Mouse (Mus musculus) liver, embryonic 16.5 days (tissue): ENCODE results near the gene Inava. TPM values are rescaled to one million over a fixed set of nuclear protein-coding genes. Genes with fewer than 3 reads are reported as not detected.

Experiments used
- polyA plus RNA-seq: library from polyadenylated mRNA; unstranded; fragments of >200 nt; fragmentation: Nextera tagmentation; extraction: Ambion mirVana; gene quantifications from 2 replicates; pipeline ENCODE4 v1.2.1, GENCODE M21; 2015

Inava gene
- polyA plus RNA-seq, 1 experiment from 2014 or later: 0.44 TPM

Other genes with a start within 250 kb of the Inava start
- gene Igfn1, start 227.9 kb downstream of the Inava start, polyA plus RNA-seq: not detected in 2 replicates
- gene Tmem9, start 226.1 kb downstream of the Inava start, polyA plus RNA-seq: 92.9 and 94.4 TPM in 2 replicates
- not detected in 2 replicates for gene Ascl5, start 183.5 kb downstream of the Inava start, polyA plus RNA-seq
- 0.15 and 0.60 TPM in 2 replicates for gene Cacna1s, start 181.5 kb downstream of the Inava start, polyA plus RNA-seq
- 1.3 TPM in 2 replicates for gene Kif21b, start 102.9 kb downstream of the Inava start, polyA plus RNA-seq
- gene Mroh3, start 21.4 kb downstream of the Inava start, polyA plus RNA-seq: not detected in 2 replicates
- gene Gpr25, start 26.6 kb upstream of the Inava start, polyA plus RNA-seq: not detected in 2 replicates
- gene Camsap2, start 111.8 kb upstream of the Inava start, polyA plus RNA-seq: 5.1 and 5.8 TPM in 2 replicates
- 4.5 and 5.2 TPM in 2 replicates for gene Ddx59, start 181.0 kb upstream of the Inava start, polyA plus RNA-seq
- 5.5 and 6.2 TPM in 2 replicates for gene Kif14, start 232.1 kb upstream of the Inava start, polyA plus RNA-seq